Mouse (Mus musculus): ENCODE data around the gene Rai1.

GRCm38 (mm10) chr11:60153936-60154335 is 49.1 kb downstream of the Rai1 start:
- TF ChIP-seq GATA1 (IDR thresholded peaks at IDR 0.05; ENCODE audit: low read length) (no peak), TAL1 (IDR thresholded peaks at IDR 0.05; ENCODE audit: low read length) (no peak)
